Mouse (Mus musculus): ENCODE measurements around the gene Aicda.

Gene Aicda

GRCm38 (mm10) chr6:122601615-122602014 lies 48.0 kb downstream of the Aicda start:
- DNase-seq, result no peak

DNA sequence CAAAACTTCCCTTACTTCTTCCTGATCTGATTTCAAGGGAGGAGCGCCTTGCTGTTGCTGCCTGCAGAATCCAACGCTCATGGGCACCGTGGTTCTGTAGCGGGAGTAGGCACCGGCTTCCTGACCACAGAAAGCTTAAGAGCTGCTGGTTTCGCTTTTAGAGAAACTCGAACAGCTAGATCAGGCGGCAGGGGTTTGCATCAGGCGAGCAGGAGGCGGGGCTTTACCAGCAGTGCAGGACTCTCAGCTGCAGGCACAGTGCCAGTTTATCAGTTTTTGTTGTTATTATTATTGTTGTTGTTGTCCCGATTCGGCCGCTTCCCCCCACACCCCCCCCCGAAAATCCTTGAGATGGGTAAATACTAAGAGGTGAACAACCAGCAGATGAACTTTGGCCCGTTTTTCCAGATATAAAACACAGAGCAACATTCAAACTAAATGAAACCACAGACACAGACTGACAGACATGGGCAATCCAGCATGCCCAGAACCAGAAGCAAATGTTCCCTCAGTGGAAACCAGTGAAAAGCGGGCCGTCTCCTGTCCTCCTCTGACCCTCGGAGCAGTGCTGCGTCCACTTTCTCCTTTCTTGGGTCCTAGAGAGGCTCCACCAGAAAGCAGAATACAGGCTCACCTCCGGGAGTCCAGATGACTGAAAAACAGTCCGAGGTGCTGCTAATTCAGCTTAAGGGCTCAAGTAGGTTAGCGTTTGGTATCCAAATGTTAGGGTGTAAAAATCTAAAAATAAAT lies 48.8 kb downstream of the Aicda start, which contains the start of gene Apobec1:
TSS of gene Apobec1 (minus strand) at position 203 of the 750 bp plus-strand sequence.
- no peak for DNase-seq

- no peak for DNase-seq
These were observed 49.4 kb downstream of the Aicda start for GRCm38 (mm10) chr6:122602992-122603322.

- DNase-seq, result no peak
These were observed 50.7 kb downstream of the Aicda start for GRCm38 (mm10) chr6:122604260-122604659.

DNA sequence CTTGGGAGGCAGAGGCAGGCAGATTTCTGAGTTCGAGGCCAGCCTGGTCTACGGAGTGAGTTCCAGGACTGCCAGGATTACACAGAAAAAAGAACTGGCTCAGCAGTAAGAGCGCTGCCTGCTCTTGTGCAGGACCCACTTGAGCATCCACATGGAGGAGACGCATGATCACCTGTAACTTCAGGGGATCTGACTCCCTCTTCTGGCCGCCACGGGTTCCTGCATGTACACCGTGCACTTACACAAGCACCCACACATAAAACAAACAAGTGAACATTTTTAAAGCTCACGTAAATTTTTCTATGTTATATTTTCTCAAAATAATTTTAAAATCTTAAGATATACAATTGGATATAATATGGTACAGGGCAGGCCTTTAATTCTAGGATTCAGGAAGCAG lies 51.9 kb downstream of the Aicda start:
- DNase-seq, result no peak

DNA sequence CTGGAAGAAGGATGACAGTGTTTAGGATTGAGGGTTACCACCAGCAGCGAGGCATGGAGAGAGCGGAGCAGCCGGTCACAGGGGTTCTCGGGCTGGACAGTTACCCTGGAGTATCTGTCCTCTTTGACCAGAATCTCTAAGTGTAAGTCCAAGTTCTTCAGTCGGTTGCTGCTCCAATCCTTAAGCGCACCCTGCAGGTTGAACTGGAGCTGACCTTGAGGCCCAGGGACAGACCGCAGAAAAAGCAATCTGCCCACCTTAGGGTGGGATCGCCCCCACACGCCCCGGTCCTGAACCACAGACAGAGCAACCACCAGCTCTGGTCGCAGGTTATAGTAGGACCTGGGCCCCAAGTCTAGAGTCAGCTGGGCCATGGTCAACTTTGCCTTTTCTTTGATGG lies 53.1 kb downstream of the Aicda start:
- no peak for DNase-seq

DNA sequence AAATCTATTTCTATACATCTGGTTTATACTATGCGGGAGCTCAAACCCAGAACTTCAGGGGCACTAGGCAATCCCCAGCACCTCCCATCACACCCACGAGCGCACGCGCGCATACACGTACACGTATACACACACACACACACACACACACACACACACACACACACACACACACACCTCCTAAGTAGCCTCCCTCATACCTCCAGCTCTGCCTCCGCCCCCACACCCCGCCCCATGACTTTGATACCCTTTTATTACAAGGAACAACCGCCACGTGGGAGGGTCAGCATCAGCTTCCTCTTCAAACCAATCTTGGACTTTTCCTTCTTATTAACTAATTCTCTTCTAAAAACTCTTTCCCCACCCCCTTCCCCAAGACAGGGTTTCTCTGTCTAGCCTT lies 54.1 kb downstream of the Aicda start:
- no peak for DNase-seq

- DNase-seq, result no peak
These were observed 55.1 kb downstream of the Aicda start for GRCm38 (mm10) chr6:122608434-122609376.

DNA sequence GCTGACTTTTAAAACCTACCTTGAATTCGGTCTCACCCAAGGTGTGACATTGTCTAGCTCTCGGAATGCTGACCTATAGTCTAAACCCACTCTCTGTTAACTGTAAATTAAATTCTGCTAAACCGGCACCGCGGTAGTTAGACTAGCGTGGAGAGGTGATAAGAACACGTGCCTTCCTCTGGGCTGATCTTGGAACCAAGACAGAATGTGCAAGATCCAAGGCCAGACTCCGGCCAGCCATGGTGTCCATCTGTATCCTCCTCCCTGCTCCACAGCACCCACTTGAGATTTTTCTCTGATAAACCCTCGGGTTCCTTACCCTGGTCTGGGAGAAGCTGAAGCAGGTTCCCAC lies 55.8 kb downstream of the Aicda start:
- DNase-seq, result no peak

DNA sequence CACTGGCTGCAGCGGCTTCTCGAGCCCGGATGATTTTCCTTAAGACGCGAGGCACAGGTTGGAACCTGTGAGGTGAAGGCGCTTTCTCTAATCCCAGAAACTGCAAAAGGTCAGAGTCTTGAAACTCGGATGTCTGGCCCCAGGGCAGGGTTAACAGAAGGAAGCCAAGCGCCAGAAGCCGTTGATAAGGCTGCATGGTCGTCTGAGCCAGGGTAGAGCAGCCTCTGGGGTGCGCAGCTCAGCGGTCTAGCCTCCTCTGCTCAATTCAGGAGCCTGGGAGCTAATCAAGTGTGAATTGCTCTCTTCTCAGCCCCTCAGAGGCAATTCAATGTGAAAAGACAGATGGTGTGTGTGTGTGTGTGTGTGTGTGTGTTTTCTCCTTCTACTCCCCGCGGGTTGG lies 56.2 kb downstream of the Aicda start, which contains the start of gene Gdf3:
TSS of gene Gdf3 (minus strand) at position 317 of the 400 bp plus-strand sequence.
- no peak for DNase-seq

DNA sequence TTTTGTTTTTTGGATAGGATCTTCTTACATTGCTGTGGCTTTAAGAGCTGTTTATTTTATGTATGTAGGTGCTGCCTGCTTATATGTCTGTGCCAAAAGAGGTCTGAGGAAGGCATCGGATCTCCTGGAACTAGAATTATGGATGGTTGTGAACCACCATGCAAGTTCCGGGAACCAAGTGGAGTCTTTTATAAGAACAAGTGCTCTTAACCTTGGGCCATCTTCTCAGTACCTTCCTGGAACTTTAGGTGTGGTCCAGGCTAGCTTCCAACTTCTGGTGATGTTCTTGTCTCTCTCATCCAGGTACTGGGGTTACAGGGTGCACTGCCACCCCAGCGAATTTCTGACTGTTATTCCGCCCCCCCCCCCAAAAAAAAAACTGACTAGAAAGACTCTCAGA lies 58.8 kb downstream of the Aicda start:
- no peak for DNase-seq

Measured in cerebellum, adult 11-12 months (tissue).